Mouse (Mus musculus): ENCODE measurements around the gene Birc5.
"Not testable (repeated sequence)": the region's sequence is repeated elsewhere in the genome, so short reads cannot be mapped to it uniquely, and the experiment has no call there.

DNA sequence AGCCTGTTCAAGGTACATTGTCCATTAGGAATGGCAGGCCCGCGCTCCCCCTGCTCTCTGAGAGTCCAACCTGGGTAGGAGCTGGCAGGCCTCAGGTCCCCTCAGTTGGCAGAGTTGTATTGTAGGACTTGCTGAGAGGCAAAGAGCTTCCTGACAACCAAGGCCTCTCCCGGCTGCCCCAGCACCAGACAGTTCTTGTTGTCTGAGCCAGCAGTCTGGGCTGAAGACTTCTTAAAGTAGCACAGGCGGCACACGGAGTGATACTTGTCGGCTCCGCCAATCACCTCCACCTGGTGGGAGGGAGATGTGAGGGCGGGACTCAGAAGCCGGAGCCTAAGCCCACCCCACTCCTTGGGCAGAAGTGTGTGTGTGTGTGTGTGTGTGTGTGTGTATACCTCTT lies 33.2 kb upstream of the Birc5 start:
- TF ChIP-seq CTCF (IDR thresholded peaks at IDR 0.05; ENCODE audit: low read depth, low read length); POLR2A (IDR thresholded peaks at IDR 0.05; ENCODE audit: insufficient read depth, low read length); EP300 (IDR thresholded peaks at IDR 0.05; ENCODE audit: insufficient read depth, low read depth, low read length): not testable (repeated sequence)
